Mouse (Mus musculus): ENCODE measurements around the gene Ears2. TPM values are rescaled to one million over a fixed set of nuclear protein-coding genes. Genes with fewer than 3 reads are reported as not detected.

The Ears2 gene
- polyA plus RNA-seq (2015; fragmentation: Illumina TruSeq; extraction: RNeasy Lipid Tissue Mini Kit (QIAGEN cat#74804); ENCODE audit: low read depth, low replicate concordance), result 5.2 TPM

GRCm38 (mm10) chr7:122066945-122067516, at the start of gene Ears2, which contains the start of gene Ubfd1:
Gene Ears2, minus strand, starts transcription at chr7:122067263.
Gene Ubfd1, plus strand, starts transcription at chr7:122067175.

GRCm38 (mm10) chr7:122101747-122102244, 34.7 kb upstream of the Ears2 start, which contains the start of gene Ndufab1:
Gene Ndufab1, minus strand, starts transcription at chr7:122101886.

GRCm38 (mm10) chr7:122020667-122021354, 46.3 kb downstream of the Ears2 start, which contains the start of gene Gga2:
Gene Gga2, minus strand, starts transcription at chr7:122021222.

Other genes starting within 250 kb of the Ears2 start
- not detected for gene Scnn1b, start 202.2 kb downstream of the Ears2 start, polyA plus RNA-seq (2015; fragmentation: Illumina TruSeq; extraction: RNeasy Lipid Tissue Mini Kit (QIAGEN cat#74804); ENCODE audit: low read depth, low replicate concordance)
- 30.6 TPM for gene Cog7, start 85.6 kb downstream of the Ears2 start, polyA plus RNA-seq (2015; fragmentation: Illumina TruSeq; extraction: RNeasy Lipid Tissue Mini Kit (QIAGEN cat#74804); ENCODE audit: low read depth, low replicate concordance)
- gene Gga2, start 46.0 kb downstream of the Ears2 start, polyA plus RNA-seq (2015; fragmentation: Illumina TruSeq; extraction: RNeasy Lipid Tissue Mini Kit (QIAGEN cat#74804); ENCODE audit: low read depth, low replicate concordance), result 22.3 TPM
- 31.3 TPM for gene Ubfd1, start 88 bp downstream of the Ears2 start, polyA plus RNA-seq (2015; fragmentation: Illumina TruSeq; extraction: RNeasy Lipid Tissue Mini Kit (QIAGEN cat#74804); ENCODE audit: low read depth, low replicate concordance)
- gene Ndufab1, start 34.6 kb upstream of the Ears2 start, polyA plus RNA-seq (2015; fragmentation: Illumina TruSeq; extraction: RNeasy Lipid Tissue Mini Kit (QIAGEN cat#74804); ENCODE audit: low read depth, low replicate concordance), result 483 TPM
- 1.7 TPM for gene Palb2, start 65.7 kb upstream of the Ears2 start, polyA plus RNA-seq (2015; fragmentation: Illumina TruSeq; extraction: RNeasy Lipid Tissue Mini Kit (QIAGEN cat#74804); ENCODE audit: low read depth, low replicate concordance)
- 141 TPM for gene Dctn5, start 65.8 kb upstream of the Ears2 start, polyA plus RNA-seq (2015; fragmentation: Illumina TruSeq; extraction: RNeasy Lipid Tissue Mini Kit (QIAGEN cat#74804); ENCODE audit: low read depth, low replicate concordance)
- 0.54 TPM for gene Plk1, start 92.2 kb upstream of the Ears2 start, polyA plus RNA-seq (2015; fragmentation: Illumina TruSeq; extraction: RNeasy Lipid Tissue Mini Kit (QIAGEN cat#74804); ENCODE audit: low read depth, low replicate concordance)
- 0.15 TPM for gene Ern2, start 118.9 kb upstream of the Ears2 start, polyA plus RNA-seq (2015; fragmentation: Illumina TruSeq; extraction: RNeasy Lipid Tissue Mini Kit (QIAGEN cat#74804); ENCODE audit: low read depth, low replicate concordance)
- gene Chp2, start 152.2 kb upstream of the Ears2 start, polyA plus RNA-seq (2015; fragmentation: Illumina TruSeq; extraction: RNeasy Lipid Tissue Mini Kit (QIAGEN cat#74804); ENCODE audit: low read depth, low replicate concordance), result 3.5 TPM
- gene Prkcb, start 221.5 kb upstream of the Ears2 start, polyA plus RNA-seq (2015; fragmentation: Illumina TruSeq; extraction: RNeasy Lipid Tissue Mini Kit (QIAGEN cat#74804); ENCODE audit: low read depth, low replicate concordance), result 650 TPM

Data from brain, adult 10 weeks (tissue).